Mouse (Mus musculus) 3T3-L1 (cell line): ENCODE results near the gene Sh3gl3.

ENCODE experiments used
- DNase-seq: peaks from one replicate; pipeline ENCODE4 v3.0.0-alpha.2; 2015; ENCODE audit warnings: low read depth, low spot score

Sh3gl3 gene

DNA sequence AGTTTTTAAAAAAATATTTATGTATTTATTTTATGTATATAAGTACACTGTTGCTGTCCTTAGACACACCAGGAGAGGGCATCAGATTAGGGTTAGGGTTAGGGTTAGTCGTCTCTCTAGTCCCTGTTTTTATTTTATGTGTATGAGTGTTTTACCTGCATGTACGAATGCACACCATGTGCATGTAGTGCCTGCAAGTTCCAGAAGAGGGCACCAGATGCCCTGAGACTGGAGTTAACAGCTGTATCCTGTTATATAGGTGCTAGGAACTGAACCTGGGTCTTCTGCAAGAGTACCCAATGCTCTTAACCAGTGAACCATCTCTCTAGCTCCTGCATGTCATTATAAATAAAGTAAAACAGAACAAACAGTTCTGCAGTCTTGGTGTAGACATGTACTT is 113.6 kb downstream of the Sh3gl3 start:
- peak; percentile 12 for DNase-seq

DNA sequence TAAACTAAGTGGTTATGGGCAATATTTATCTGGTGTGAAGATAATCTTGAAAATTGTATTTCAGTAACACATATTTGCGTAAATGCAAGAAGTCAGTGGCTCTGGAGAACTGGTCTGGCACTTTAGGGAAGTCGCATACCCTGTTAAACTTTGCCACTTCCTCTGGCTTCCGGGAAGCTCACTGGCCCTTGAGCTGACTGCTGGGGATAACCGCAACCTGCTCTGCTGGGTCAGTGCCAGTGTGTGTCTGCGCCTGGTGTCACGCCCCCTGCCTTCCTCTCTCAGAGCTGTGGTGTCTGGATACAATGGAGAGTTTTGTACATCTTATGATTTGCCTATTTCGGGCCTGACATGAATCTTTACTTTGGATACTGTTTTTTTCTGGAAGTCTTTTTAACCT is 119.8 kb downstream of the Sh3gl3 start:
- no peak for DNase-seq

DNA sequence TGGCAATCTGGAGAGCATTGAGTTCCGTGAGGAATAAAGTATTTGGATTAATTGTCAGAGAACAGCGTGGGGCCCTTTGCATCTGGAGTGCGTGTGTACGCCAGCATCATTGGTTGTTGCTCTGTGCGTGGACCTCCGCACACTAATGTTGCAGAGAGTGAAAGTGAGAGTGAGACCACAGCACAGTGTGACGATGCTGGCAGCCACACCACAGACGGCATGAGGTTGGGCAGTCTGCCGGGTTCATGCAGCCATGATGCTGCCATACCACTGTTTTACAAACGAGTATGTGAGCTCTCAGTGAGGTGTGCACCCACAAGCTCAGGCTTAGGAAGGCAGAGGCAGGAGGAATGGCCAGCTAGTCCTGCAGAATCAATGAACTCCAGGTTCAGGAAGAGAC is 120.4 kb downstream of the Sh3gl3 start:
- no peak for DNase-seq

DNA sequence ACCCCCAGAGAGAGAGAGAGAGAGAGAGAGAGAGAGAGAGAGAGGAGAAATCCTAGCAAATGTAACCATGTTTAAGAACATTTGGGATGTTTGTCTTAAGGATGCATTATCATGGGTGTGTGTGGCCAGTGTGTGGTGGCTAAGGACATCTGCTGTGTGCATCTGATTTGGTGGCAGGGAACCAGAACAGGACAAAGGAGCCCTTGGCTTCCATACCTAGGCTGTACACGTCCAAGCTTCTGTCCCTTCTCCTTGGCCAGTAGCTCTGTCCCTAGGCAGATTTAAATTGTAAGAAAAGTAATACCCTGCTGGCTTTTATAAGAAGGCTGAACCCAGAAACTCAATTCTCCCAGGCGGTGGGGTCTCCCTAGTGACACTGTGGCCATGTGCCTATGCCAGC is 121.0 kb downstream of the Sh3gl3 start:
- no peak for DNase-seq

- no peak for DNase-seq
These were observed 134.8 kb downstream of the Sh3gl3 start for GRCm38 (mm10) chr7:82308398-82308797.

- DNase-seq: no peak
These were observed 144.9 kb downstream of the Sh3gl3 start for GRCm38 (mm10) chr7:82318515-82318914.

GRCm38 (mm10) chr7:82326616-82327015 is 153.0 kb downstream of the Sh3gl3 start:
- DNase-seq: no peak

GRCm38 (mm10) chr7:82327201-82327600 is 153.6 kb downstream of the Sh3gl3 start:
- DNase-seq: no peak

GRCm38 (mm10) chr7:82327881-82328280 is 154.2 kb downstream of the Sh3gl3 start:
- DNase-seq: no peak

GRCm38 (mm10) chr7:82329831-82330230 is 156.2 kb downstream of the Sh3gl3 start:
- DNase-seq: no peak

GRCm38 (mm10) chr7:82330860-82331259 is 157.2 kb downstream of the Sh3gl3 start:
- peak; percentile 42 for DNase-seq

DNA sequence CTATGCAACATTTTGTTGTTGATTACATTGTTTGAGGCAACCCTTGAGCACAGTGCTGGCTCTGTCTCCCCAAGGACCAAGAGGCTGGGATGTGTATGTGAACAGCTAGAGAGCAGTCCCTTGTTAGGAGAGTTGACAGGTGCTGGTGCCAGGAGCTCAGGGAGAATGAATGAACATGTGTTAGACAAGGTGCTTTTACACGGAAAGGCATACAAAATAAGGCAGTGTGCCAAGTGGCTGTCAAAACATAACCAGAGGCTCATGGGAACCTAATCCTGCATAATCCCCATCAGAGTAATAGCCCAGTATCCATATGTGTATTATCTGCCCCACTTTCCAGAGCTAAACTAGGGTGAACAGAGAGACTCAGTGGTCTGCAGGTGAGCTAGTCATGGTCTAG is 160.4 kb downstream of the Sh3gl3 start:
- no peak for DNase-seq

DNA sequence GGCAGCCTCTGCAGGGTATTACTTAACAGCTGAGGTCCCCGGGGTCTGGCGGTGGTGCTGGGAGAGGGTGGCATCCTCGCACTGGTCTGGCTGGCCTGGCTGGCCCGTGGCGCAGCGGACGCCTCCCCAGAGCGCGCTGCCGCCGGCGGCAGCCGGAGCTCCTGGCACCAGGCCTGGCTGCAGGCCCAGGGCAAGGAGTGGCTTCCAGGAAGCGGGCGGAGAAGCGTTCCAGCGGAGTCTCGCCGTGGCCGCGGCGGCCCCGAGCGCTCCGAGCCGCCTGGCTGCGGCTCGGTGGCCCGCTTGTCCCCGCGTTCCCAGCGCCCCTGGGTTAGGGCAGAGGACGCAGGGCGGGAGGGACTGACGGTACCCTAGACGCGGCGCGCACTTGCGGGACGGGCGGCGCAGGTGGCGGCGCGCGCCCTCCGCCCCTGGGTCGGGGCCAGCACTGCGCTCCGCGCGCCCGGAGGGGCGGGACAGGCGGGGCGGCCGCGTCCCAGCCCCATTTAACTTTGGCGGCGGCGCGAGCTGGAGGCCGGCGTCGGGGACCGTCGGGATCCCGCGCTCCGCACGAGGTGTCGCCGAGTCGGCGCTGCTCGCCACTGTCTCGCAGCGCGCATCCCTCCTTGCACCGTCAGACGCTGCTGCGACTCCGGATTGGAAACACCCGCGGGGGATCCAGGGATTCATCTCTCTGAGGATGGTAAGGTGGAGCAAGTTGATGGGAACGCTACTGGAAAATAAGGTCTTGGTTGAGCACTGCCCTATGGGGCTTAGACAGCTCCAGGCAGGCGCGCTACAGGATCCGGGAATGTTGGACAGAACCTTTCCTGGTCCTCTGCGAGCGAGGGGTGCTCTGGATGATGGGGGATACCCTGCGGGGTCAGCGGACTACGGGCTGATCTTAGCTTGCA is 161.8 kb downstream of the Sh3gl3 start, which contains the start of gene Adamtsl3:
Gene Adamtsl3 (plus strand): TSS at position 484 of the 911 bp plus-strand sequence.
- no peak for DNase-seq

- DNase-seq: no peak
These were observed 162.5 kb downstream of the Sh3gl3 start for GRCm38 (mm10) chr7:82336132-82336531.

DNA sequence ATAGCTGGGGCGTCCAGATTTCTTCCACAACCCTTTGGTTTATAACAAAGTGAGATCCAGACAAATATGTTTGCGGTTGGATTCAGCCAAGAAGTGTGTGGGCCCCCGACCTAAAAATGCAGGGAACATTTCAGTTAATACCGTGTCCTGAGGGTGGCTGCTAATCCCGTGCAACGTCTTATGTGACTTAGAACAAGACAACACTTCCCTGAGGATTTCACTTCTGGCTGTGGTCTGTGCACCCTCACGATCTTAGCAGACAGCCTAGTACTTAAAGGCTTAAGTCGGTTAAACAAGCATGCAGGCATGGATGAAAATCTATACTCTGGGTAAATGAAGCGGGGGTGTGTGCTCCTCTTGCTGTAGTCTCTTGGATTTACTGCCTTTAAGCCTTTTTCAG is 164.5 kb downstream of the Sh3gl3 start:
- no peak for DNase-seq

DNA sequence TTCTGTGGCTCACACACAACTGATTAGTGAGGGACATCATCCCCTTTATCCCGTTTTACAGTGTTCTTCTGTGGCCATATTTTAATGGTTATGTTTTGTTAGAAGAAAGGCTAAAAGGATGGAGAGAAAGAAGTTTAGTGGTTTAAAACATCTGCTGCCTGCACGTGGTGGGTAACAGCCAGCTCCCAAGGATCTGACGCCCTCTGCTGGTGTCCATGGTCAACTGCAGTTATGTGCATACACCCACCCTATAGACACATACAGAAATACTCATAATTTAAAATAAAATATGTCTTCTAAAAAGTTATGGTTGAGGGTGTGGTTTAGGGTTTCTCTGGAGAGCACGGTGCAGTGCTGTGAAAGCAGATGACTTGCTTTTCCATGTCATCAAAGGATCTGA is 164.9 kb downstream of the Sh3gl3 start:
- no peak for DNase-seq

DNA sequence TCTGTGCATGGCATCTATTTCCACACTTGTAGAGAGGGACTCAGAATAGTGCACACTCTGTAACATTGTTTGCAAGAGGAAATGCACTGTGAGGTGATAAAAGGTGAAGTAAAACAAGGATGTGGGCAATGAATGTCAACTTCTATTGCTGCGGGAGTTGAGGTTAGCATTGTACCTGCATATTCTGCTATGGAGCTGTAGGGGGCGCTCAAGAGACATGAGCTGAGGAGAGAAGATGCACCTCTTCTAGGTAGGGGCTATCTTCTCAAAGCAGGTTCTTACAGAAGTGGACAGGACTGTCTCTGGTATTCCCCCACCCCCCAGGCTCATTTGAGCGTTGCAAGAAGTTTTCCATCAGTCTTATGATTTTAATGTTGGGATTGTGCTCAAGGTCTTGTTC is 165.6 kb downstream of the Sh3gl3 start:
- peak; percentile 28 for DNase-seq

DNA sequence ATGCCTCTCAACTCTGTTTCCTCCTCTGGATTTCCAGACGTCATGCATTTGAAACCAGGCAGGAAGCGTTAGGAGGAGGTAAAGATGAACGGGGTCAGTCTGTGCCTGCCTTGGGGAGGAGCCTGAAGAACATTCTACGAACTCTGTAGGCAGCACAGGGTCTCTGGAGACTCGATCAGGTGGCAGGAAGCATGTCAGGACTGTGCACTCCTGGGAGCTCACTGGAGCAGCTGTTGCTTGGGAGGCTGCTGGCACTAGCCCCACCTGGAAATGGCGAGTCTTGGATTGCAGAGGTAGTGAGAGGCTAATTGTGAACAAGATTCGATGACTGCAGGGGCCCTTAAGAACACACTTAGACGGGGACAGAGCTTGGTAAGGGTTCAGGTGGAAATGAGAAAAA is 167.8 kb downstream of the Sh3gl3 start:
- no peak for DNase-seq

DNA sequence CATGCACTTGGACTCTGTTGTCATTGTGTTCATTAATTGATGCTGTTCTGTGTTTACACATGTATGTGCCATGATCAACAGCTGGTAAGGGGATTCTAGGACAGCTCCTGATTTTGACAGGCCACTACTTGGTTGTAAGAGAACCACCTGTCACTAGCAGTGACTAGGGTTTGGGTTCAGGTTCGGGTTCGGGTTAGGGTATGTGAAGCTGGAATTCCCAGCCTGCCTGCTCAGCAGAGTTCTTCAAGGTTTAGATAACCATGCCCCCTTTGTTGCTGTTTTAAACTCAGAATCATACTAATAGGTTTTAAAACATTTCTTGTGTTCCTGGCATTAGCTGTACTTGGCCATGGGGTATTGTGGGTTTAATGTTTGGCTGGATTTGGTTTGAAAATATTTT is 173.1 kb downstream of the Sh3gl3 start:
- DNase-seq: no peak

DNA sequence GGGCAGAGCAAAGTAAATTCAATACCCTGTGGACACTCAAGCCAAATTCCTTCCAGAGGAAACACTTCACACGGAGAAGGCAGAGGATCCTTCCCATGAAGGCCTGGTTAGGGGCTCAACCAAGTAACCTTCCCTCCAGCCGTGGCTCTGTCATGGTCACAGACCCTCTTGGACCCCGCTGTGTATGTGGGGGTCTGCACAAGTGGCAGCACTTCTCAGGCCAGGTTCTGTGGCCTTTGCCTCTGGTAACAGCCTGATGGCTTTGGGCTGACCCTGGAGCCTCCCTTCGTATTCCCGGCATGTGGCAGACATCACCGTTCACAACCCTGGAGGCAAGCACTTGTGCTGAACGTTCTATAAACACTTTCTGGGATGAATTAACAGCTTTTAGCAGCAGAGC is 176.2 kb downstream of the Sh3gl3 start:
- DNase-seq: no peak

- DNase-seq: no peak
These were observed 176.8 kb downstream of the Sh3gl3 start for GRCm38 (mm10) chr7:82350421-82350820.
